Mouse (Mus musculus): ENCODE data around the gene Rpl24.

Gene Rpl24

DNA sequence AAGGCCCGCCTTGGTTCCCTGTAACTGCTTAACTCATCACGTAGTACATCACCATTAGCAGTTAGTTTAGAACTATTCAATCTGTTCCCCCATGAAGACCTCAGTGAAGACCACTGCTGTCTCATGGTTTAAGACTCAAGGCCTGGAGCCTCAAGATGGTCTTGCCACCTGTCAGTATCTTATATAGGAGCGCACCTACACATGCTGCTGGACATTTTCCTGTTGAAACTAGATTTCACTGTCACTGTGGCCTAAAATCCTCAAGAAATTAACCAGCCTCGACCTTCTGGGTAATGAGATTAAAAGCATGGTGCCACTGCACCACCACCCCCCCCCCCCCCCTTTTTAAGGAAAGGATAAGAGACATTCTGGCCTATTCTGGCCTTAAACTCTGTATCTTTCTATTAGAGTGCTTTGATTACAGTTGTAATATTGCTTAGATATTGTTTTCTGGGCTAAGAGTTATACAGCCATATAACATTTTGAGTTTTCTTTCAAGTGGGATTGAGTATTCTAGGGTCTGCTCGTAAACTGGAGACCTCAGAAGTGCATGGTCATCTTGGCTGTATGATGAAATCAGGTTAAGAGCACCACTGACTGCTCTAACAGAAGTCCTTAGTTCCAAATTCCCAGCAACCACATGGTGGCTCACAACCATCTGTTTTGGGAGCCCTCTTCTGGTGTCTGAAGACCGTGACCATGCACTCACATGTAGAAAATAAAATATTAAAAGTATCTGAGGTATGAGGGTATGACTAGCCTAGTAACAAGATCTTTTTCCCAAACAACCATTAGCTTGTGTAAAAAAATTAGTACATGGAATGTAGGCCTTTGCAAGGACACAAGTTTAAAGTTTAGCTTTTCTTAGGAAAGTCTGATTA is 5.9 kb downstream of the Rpl24 start:
- DNase-seq (ENCODE audit: low spot score) = no peak

DNA sequence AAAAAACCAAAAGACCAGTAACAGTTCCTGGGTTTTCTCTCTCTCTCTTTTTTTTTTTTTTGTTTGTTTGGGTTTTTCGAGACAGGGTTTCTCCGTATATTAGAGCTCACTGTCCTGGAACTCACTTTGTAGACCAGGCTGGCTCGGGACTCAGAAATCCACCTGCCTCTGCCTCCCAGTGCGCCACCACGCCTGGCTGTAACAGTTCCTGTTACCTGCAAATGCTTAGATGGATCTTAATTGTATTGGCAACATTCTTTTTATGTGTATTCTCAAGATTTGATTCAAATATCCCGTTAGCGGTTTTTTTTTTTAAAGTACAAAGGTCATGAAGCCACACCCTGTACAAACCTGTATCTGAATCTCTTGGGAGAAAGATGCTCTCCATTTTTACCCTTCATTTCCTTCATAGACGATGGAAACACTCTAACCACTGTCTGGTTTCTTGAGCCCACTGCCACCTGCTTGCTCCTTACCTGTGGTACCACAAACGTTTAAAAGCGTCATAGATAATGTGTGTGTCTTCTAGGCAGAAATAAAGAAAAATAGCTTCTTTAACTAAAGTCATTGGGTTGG is 6.6 kb downstream of the Rpl24 start:
- DNase-seq (ENCODE audit: low spot score) = peak; percentile 14

DNA sequence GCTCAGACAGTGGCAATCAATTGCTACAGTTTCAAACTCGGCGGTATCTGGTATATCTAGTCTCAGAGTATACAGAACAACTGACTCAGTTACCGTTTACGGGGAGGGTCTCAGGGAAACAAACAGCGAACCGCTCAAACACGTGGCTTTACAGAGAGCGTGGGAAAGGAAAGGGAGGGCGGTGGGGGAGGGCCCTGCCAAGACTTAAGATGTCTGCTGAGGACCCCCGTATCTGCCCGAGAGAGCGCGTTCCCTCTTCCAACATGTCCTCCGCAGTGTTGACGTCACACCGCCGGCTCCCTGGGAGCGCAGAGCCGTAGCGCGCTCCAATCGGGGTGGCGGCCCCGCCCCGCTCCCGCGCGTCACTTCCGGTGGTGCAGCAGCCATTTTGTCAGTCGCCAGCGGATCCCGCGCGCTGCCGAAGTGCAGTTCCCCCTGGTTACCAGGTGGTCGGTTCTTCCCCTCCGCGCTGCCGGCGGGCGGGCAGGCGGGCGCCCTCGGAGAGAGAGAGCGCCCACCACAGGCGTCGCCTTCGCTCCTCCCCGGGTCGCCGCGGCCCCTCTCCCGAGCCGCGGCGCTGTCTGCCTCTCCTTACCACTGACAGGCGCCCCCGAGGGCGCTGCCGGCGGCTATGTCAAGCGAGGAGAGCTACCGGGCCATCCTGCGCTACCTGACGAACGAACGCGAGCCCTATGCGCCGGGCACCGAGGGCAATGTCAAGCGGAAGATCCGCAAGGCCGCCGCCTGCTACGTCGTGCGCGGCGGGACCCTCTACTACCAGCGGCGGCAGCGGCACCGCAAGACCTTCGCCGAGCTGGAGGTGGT is 7.6 kb downstream of the Rpl24 start, which contains the start of gene Zbtb11:
TSS of gene Zbtb11 (plus strand) at position 453 of the 825 bp plus-strand sequence.
- peak; percentile 99 for DNase-seq (ENCODE audit: low spot score)

- DNase-seq (ENCODE audit: low spot score) = peak; percentile 91
Measured at GRCm38 (mm10) chr16:55974256-55974902, 8.3 kb downstream of the Rpl24 start.

- DNase-seq (ENCODE audit: low spot score) = peak; percentile 38
Measured at GRCm38 (mm10) chr16:55974903-55975285, 8.8 kb downstream of the Rpl24 start.

- no peak for DNase-seq (ENCODE audit: low spot score)
Measured at GRCm38 (mm10) chr16:55986001-55986400, 19.9 kb downstream of the Rpl24 start.

DNA sequence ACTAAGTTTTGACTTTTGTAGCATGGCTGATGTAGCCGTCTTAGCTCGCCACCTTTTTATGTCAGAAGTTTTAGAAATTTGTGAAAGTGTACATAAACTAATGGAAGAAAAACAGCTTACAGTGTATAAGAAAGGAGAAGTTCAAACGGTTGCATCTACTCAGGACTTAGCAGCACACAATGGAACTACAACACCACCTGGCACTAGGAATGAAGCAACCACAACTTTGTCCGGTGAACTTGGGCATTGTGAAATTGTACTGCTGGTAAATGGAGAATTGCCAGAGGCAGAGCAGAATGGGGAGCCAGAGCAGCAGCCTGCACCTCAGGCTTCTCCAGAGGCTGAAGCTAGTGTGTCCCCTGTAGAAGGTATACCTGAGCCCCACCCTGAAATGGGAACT is 24.2 kb downstream of the Rpl24 start:
- DNase-seq (ENCODE audit: low spot score) = no peak

DNA sequence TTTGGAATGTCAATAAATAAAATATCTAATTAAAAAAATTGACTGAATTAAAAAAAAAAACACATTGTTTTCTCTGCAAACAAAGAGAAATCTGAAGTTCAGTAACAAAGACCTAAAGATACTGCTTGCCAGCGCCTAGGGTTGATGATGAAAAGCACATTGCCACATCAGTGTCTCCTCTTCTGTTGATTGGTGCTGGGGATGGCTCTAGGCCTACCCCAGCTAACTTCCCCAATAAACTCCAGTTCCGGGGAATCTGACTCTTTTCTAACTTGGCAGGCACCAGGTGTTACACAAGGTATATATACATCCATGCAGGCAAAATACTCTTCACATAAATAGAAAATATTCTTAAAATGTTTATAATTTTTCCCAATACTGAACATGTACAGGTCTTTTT is 28.2 kb downstream of the Rpl24 start:
- DNase-seq (ENCODE audit: low spot score) = no peak

- DNase-seq (ENCODE audit: low spot score) = no peak
Measured at GRCm38 (mm10) chr16:56006798-56007197, 40.7 kb downstream of the Rpl24 start.

DNA sequence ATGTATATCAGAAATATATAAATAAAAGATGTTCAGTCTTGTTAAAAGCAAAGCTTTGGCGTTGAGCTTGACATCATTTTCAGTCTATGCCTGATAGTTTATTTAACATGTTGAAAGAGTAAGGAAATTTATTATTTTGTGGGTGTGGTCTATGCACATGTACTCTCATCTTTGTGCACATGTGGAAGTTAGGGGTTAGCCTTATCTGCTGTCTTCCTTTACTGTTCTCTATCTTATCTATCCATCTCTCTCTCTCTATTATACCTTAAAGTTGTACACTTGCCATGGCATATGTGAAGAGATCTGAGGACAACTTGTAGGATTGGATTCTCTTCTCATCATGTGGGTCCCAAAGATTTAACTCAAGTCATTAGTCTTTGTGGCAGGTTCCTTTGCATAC is 42.8 kb downstream of the Rpl24 start:
- no peak for DNase-seq (ENCODE audit: low spot score)

- no peak for DNase-seq (ENCODE audit: low spot score)
Measured at GRCm38 (mm10) chr16:56012789-56013743, 47.0 kb downstream of the Rpl24 start.

DNA sequence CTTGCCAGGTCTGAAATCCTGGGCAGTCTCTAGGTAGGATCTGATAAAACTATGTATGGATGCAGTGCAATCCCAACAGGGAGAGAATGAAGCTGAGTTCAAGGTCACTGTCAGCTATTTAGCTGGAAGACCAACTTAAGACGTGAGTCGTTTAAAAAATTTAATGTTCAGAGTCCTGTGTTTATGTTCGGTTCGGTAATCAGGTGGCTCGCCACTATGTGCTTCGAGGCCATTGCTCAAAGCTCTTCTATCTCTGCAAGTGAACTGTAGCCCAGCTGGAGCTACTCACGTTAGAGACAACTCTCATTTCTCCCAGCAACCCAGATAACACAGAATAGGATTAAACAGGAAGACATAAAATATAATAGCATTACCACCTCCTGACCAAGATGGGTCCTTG is 48.0 kb downstream of the Rpl24 start:
- DNase-seq (ENCODE audit: low spot score) = no peak

GRCm38 (mm10) chr16:56019660-56020059 is 53.6 kb downstream of the Rpl24 start:
- DNase-seq (ENCODE audit: low spot score) = no peak
